Mouse (Mus musculus) forebrain, embryonic 14.5 days (tissue): ENCODE measurements around the gene Cd248. TPM values are rescaled to one million over a fixed set of nuclear protein-coding genes. Genes with fewer than 3 reads are reported as not detected.

Experiments used
- ATAC-seq: fragments of 200-750 bp; cut with Nextera tagmentation; 2 replicates; pipeline ENCODE4 v1.8.0; 2017; ENCODE audit warnings: mild to moderate bottlenecking, moderate library complexity
- DNase-seq: peaks from one replicate; pipeline ENCODE4 v3.0.0-alpha.2; 2015; ENCODE audit warnings: low spot score
- H3K27ac ChIP-seq: fragments of 300-500 bp; sonication (generic); 2 replicates; pipeline ENCODE4 v1.5.1; 2014; ENCODE audit warnings: low read depth, mild to moderate bottlenecking, control low read depth, low read length, moderate library complexity
- H3K27me3 ChIP-seq: fragments of 300-500 bp; sonication (generic); replicated peaks from 2 replicates; pipeline ENCODE4 v1.6.1; 2014; ENCODE audit warnings: low read length, control low read depth, mixed read lengths; ENCODE audit not compliant: control insufficient read depth, insufficient read depth
- H3K36me3 ChIP-seq: fragments of 300-500 bp; sonication (generic); 2 replicates; pipeline ENCODE4 v1.6.1; 2014; ENCODE audit warnings: low read length, control low read depth; ENCODE audit not compliant: control insufficient read depth, insufficient read depth
- H3K4me1 ChIP-seq: fragments of 300-500 bp; sonication (generic); 2 replicates; pipeline ENCODE4 v1.6.1; 2014; ENCODE audit warnings: antibody characterized with exemption, low read length, control low read depth; ENCODE audit not compliant: control insufficient read depth, insufficient read depth
- H3K4me2 ChIP-seq: fragments of 300-500 bp; sonication (generic); 2 replicates; pipeline ENCODE4 v1.6.1; 2014; ENCODE audit warnings: mild to moderate bottlenecking, control low read depth, low read length
- H3K4me3 ChIP-seq: fragments of 300-500 bp; sonication (generic); 2 replicates; pipeline ENCODE4 v1.5.1; 2014; ENCODE audit warnings: low read depth, low read length, control low read depth
- H3K9ac ChIP-seq: fragments of 300-500 bp; sonication (generic); 2 replicates; pipeline ENCODE4 v1.6.1; 2014; ENCODE audit warnings: mild to moderate bottlenecking, low read length, control low read depth, moderate library complexity
- H3K9me3 ChIP-seq: fragments of 300-500 bp; sonication (generic); replicated peaks from 2 replicates; pipeline ENCODE4 v1.6.1; 2016; ENCODE audit warnings: low read length, control low read depth, mixed read lengths; ENCODE audit not compliant: control insufficient read depth
- WGBS: fragments of 180-500 bp; shearing (Covaris S2); extraction: QIAGEN DNeasy Blood & Tissue Kit; methylation state at CpG from one replicate; pipeline ENCODE4 v1.1.7; 2014; 5-methylcytosine and 5-hydroxymethylcytosine counted together
- polyA plus RNA-seq: library from polyadenylated mRNA; unstranded; fragments of >200 nt; fragmentation: Nextera tagmentation; extraction: Ambion mirVana; gene quantifications from 2 replicates; pipeline ENCODE4 v1.2.1, GENCODE M21; 2014

Gene Cd248
- polyA plus RNA-seq, 1 experiment from 2014 or later, result 12.5 TPM

GRCm38 (mm10) chr19:5058801-5059771 lies 8.8 kb upstream of the Cd248 start:
- Histone ChIP-seq H3K27ac (no peak overlapping the region), H3K27me3 (no peaks in the 10 kb centered on the region), H3K4me3 (no peak overlapping the region), H3K4me1 (peaks cover 6% of the 10 kb centered on the region; the same call in 1 of the 2 replicates), H3K4me2 (no peak overlapping the region), H3K9me3 (no peaks in the 10 kb centered on the region), H3K36me3 (no peaks in the 10 kb centered on the region), H3K9ac (peak overlapping the region; percentile 29; the same call in 1 of the 2 replicates)
- 18% methylated on average over 10 of the region's 10 CpGs for WGBS
- DNase-seq (no peak), ATAC-seq (no peak)

- no peaks in the 10 kb centered on the region for H3K36me3 ChIP-seq
- DNase-seq (peak; percentile 33), ATAC-seq (no peak)
- no peak overlapping the region for H3K9ac ChIP-seq
- no peak overlapping the region for H3K4me3 ChIP-seq
- 0 out of 2 replicates have a peak overlapping the region, but pooled peaks have one; percentile 9 for H3K27ac ChIP-seq
- H3K4me1 ChIP-seq, result peaks cover 6% of the 10 kb centered on the region; the same call in 1 of the 2 replicates
- no peak overlapping the region for H3K4me2 ChIP-seq
- 39% methylated on average over 5 of the region's 5 CpGs for WGBS
- H3K9me3 ChIP-seq, result no peaks in the 10 kb centered on the region
- H3K27me3 ChIP-seq, result no peaks in the 10 kb centered on the region
These were observed 7.2 kb upstream of the Cd248 start for GRCm38 (mm10) chr19:5060365-5061330.

GRCm38 (mm10) chr19:5062041-5062440 lies 5.8 kb upstream of the Cd248 start:
- H3K4me1 ChIP-seq, result peaks cover 6% of the 10 kb centered on the region; the same call in 1 of the 2 replicates
- DNase-seq (no peak), ATAC-seq (no peak)
- no peak overlapping the region for H3K4me3 ChIP-seq
- H3K36me3 ChIP-seq, result no peaks in the 10 kb centered on the region
- H3K9ac ChIP-seq, result no peak overlapping the region
- no peak overlapping the region for H3K4me2 ChIP-seq
- H3K9me3 ChIP-seq, result no peaks in the 10 kb centered on the region
- 83% methylated on average over 5 of the region's 5 CpGs for WGBS
- H3K27ac ChIP-seq, result no peak overlapping the region
- 0 out of 2 replicates have a peak, but pooled peaks cover 3% of the 10 kb centered on the region for H3K27me3 ChIP-seq

- H3K4me1 ChIP-seq, result peaks cover 8% of the 10 kb centered on the region; the same call in 1 of the 2 replicates
These were observed 5.4 kb upstream of the Cd248 start for GRCm38 (mm10) chr19:5062446-5062845.

GRCm38 (mm10) chr19:5065104-5065503 lies 2.8 kb upstream of the Cd248 start:
- H3K4me2 ChIP-seq, result no peak overlapping the region
- DNase-seq, result no peak
- no peak overlapping the region for H3K9ac ChIP-seq
- no peak overlapping the region for H3K4me3 ChIP-seq
- peaks cover 14% of the 10 kb centered on the region; the same call in 1 of the 2 replicates for H3K4me1 ChIP-seq
- no peak for ATAC-seq
- H3K27ac ChIP-seq, result no peak overlapping the region
- H3K27me3 ChIP-seq, result peaks cover 15% of the 10 kb centered on the region
- whole genome bisulfite sequencing, result 75% methylated on average over 7 of the region's 7 CpGs
- H3K36me3 ChIP-seq, result no peaks in the 10 kb centered on the region
- no peaks in the 10 kb centered on the region for H3K9me3 ChIP-seq

More at GRCm38 (mm10) chr19:5062446-5062845, 5.4 kb upstream of the Cd248 start:
- no peak overlapping the region for H3K4me3 ChIP-seq
- 86% methylated on average over 6 of the region's 6 CpGs for WGBS
- H3K4me2 ChIP-seq, result no peak overlapping the region
- H3K27ac ChIP-seq, result no peak overlapping the region
- no peaks in the 10 kb centered on the region for H3K36me3 ChIP-seq
- no peak overlapping the region for H3K9ac ChIP-seq
- no peak for ATAC-seq
- DNase-seq, result no peak
- H3K9me3 ChIP-seq, result no peaks in the 10 kb centered on the region
- 0 out of 2 replicates have a peak, but pooled peaks cover 4% of the 10 kb centered on the region for H3K27me3 ChIP-seq

- ATAC-seq (no peak), DNase-seq (no peak)
- Histone ChIP-seq H3K9ac (peak overlapping the region; percentile 68; the same call in 1 of the 2 replicates), H3K4me1 (peaks cover 22% of the 10 kb centered on the region), H3K4me3 (peak overlapping the region; percentile 36), H3K27ac (no peak overlapping the region), H3K9me3 (no peaks in the 10 kb centered on the region), H3K27me3 (peaks cover 15% of the 10 kb centered on the region), H3K36me3 (no peaks in the 10 kb centered on the region), H3K4me2 (peak overlapping the region; percentile 86)
- 14% methylated on average over 15 of the region's 15 CpGs for WGBS
These were observed 658 bp upstream of the Cd248 start for GRCm38 (mm10) chr19:5067040-5067799.

- DNase-seq (no peak), ATAC-seq (no peak)
- Histone ChIP-seq H3K9me3 (no peaks in the 10 kb centered on the region), H3K27ac (no peak overlapping the region), H3K4me3 (peak overlapping the region; percentile 36), H3K9ac (peak overlapping the region; percentile 68), H3K27me3 (peaks cover 15% of the 10 kb centered on the region), H3K4me2 (peak overlapping the region; percentile 86), H3K36me3 (no peaks in the 10 kb centered on the region), H3K4me1 (peaks cover 24% of the 10 kb centered on the region)
- WGBS, result 41% methylated on average over 21 of the region's 21 CpGs
These were observed 824 bp downstream of the Cd248 start for GRCm38 (mm10) chr19:5068570-5069234.
